Mouse (Mus musculus): ENCODE measurements at regions not wholly inside any gene's neighbourhood (a gene's known extent, or its start where the extent isn't known, plus 50 kb on each side); places are given as distances from the start of the nearest gene placed in this dataset.

- DNase-seq (ENCODE audit: low spot score): no peak
These were observed 191.0 kb upstream of the Tgfbr2 start for GRCm38 (mm10) chr9:116366193-116366592.

DNA sequence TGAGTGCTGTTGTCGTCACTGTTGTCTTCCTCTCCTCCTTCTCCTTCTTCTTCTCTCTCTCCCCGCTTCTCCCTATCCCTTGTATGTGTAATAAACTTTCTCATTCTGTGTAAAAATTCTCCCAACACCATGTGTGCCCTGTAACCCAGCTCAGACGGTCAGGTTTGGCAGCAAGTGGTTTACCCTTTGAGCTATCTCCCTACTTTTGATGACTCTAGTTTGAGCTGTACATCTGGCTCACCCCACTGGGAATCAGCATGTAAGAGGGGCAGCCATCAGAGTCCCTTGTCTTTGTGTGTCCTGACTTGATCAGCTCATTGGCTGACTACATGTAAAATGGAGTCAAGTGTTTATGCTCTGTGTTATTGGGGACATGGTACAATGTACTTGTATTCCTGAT is 190.5 kb upstream of the Tgfbr2 start:
- no peak for DNase-seq (ENCODE audit: low spot score)

- DNase-seq (ENCODE audit: low spot score): no peak
These were observed 190.0 kb upstream of the Tgfbr2 start for GRCm38 (mm10) chr9:116365016-116365685.

DNA sequence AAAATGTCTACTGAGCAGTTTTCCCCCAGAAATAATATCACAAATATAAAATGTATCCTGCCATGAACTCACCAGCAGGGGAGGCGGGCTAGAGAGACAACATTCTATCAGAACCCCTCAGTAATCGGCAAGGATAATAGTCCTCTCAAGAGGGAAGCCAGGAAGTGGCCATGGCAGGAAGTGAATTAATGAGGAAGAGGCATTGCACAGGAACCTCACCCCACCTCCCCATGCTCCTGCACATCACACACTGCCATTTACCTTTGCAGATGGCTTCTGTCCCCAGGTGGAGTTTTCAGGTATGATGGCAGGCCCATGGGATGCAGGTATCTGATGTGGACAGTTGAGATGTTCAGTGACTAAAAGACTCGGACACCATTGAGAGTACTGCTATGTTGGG is 185.9 kb upstream of the Tgfbr2 start:
- DNase-seq (ENCODE audit: low spot score): no peak

DNA sequence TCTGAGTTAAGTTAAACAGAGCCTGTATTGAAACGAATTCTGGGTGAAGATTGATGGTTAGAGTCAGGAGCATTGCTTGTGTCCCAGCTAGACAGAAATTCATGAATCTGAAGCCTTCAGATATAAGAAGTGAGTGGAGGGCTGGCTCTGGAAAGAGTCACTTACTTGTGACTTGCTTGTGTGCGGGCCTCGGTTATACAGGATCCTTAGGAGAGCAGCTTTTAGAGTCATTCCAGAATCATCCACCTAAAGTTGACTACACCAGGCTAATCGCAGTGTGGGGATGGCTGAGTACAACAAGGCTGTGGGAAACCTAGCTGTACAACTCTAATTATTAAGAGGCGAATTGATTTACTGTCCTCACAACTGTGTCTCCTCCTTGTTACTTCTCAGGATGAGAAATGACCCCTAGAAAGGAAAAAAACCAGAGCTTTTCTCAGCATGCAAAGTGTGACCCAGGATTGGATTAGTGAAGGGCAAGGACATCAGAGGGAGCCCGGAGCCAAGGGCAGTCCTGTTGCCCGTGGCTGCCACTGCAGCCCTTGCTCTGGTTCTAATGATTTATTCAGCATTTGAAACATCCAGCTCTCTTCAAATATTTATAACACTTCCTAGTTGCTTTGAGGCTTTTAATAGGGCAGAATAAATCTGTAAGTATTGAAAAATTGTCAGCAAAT is 179.0 kb upstream of the Tgfbr2 start:
- DNase-seq (ENCODE audit: low spot score): no peak

DNA sequence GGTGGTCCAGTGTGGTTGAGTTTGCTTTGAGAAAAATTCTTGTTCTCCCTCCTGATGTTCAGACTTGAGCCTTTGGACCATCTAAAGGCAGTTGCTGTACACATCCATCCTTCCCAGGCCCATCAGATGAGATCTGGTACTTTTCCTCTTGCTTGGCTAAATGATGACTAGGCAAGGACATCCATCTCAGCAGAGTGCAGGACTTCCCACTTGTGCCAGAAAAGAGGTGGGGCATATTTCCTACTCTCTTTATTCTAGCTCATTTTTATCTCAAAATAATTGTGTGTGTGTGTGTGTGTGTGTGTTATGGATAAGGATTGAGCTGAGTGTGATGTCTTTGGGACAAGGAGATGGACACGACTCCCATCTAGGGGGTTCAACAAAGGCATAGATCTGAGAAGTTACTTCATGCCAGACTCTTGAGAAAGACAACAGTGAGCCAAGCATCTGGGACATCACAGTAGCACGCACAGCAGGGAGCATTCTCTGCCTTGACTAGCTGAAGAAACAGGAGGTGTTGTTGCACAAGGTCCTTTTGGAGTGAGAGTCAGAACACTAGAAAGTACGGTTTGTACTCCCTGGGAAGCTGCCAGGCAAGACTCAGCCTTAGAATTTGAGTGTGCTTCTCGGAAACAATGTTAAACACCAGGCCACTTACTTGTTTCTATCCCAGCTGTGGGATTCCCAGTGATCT is 177.8 kb upstream of the Tgfbr2 start:
- DNase-seq (ENCODE audit: low spot score): no peak

DNA sequence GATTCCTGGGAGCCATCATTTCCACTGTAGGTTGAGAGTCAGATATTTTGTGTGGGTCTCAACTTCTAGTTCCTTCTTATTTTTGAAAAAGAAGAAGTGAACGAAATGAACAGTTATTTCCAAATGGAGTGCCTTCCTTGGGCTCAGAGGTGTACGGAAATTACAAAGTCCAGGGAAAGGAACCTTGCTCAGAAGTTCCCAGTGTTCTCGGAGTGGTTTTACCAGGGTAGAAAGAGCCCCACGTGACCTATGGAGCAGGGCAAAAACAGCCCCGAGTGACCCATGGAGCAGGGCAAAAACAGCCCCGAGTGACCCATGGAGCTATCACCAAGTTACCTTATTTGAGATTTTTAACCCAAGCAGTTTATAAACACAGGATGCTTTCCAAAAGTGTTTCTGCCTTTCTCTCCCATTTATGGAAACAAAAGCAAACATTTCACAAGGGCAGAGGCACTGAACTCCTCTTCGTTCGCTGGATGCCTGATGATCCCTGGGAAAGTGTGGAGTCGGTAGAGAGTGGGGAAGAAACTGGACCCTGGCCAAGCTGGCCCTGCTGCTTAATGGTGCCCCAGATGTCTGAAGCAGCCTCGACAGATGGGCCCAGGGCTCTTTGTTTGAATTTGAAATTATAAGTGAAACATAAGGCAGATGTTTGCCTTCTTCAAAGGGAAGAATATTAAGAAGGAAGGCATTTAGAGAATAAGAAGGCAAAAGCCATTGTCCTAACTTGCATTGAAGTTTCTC is 175.8 kb upstream of the Tgfbr2 start:
- no peak for DNase-seq (ENCODE audit: low spot score)

DNA sequence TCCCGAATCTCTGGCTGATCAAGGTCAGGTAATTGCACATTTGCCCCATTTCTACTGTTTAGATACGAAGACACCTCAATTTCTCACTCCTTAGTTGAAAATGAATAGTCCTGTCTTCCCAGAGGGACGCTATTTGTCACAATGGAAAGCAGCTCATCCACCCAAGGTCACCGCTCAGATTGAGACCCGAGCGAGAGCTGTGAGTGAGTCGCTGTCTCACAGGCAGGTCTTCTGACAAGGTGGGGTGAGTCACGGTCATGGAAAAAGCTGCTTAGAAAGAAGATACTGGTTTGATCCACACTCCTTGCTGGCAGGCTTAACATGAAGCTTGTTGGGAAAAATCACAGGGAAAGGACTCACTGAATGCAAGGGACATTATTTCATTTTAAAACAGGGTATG is 171.9 kb upstream of the Tgfbr2 start:
- DNase-seq (ENCODE audit: low spot score): no peak

DNA sequence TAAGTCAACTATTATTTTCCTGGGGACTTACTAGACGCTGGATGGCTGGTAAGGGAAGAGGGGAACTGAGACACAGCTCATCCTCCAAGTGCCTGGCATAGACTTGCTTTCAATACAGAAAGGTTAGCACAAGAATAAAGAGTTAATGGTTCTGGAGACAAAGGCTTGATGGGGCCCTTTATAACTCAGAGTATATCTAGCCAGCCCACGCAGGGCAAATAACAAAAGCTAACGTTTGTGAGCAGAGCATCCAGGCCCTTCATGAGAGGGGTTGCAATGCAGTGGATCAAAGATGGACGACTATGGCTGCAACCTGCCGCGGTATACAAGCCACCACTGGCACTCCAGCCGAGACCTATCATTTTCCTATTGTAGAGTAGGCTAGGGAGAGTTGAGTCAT is 171.3 kb upstream of the Tgfbr2 start:
- DNase-seq (ENCODE audit: low spot score): no peak

GRCm38 (mm10) chr9:116343086-116343481 is 167.9 kb upstream of the Tgfbr2 start:
- no peak for DNase-seq (ENCODE audit: low spot score)

DNA sequence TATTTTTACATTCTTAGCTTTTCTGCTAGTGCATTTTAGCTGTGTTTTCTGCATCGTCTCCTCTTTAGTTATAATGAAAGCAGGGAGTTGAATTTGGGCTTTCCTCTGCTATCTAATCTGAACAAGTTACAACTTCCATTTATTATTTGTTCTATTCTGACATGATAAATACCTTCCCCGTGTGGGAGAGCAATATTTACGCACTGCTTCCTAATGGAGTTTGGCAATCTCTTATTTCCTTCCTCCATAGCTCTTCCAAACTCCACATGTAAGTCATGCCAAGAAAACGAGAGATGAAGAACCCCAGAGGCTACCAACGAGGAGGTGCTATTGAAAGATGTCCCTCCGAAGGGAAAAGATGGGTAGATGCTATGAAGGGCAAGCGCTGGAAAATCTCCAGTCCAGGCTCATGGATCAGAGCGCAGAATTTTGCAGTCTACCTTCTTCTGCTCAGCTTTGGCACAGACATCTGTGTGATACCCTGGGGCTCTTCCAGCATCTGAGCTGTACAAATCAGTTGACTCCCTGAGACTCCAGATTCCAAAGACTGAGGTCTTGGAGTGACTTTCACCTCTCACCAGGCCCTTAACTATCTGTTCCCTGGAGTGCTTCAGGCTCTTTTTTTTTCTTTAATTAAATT is 167.4 kb upstream of the Tgfbr2 start:
- DNase-seq (ENCODE audit: low spot score): no peak

DNA sequence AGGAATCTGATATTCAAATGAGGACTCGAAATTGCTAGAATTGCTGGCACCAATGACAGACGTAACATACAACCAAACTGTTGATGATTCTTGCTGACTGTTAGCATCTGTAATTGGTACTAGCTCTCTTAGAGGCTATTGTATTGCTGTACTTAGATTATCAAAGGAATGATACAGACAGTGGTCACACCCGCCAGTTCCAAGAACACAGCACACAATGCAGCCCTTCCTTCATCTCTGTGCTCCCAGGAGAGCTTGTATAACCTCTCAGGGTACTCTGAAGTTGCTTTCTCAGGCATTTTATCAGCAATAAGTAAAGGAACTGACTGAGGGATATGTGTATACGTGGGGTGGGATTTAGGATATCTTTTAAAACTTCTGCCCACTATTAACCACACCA is 166.8 kb upstream of the Tgfbr2 start:
- no peak for DNase-seq (ENCODE audit: low spot score)

- no peak for DNase-seq (ENCODE audit: low spot score)
These were observed 165.8 kb upstream of the Tgfbr2 start for GRCm38 (mm10) chr9:116340952-116341351.

DNA sequence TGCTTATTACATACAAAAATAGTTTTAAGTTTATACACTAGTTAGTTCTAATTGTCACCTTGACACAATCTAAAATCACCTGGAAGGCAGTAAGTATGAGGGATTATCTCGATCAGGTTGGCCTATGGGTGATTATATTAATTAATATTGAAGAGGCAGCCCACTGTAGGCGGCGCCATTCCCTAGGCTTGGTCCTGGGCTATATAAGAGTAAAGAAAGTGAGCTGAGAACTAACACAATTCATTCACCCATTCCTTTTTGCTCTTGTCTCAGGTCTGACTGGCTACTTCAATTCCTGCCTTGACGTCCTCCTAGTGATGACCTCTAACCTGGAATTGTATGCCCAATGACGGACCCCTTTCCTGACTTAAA is 163.6 kb upstream of the Tgfbr2 start:
- no peak for DNase-seq (ENCODE audit: low spot score)

DNA sequence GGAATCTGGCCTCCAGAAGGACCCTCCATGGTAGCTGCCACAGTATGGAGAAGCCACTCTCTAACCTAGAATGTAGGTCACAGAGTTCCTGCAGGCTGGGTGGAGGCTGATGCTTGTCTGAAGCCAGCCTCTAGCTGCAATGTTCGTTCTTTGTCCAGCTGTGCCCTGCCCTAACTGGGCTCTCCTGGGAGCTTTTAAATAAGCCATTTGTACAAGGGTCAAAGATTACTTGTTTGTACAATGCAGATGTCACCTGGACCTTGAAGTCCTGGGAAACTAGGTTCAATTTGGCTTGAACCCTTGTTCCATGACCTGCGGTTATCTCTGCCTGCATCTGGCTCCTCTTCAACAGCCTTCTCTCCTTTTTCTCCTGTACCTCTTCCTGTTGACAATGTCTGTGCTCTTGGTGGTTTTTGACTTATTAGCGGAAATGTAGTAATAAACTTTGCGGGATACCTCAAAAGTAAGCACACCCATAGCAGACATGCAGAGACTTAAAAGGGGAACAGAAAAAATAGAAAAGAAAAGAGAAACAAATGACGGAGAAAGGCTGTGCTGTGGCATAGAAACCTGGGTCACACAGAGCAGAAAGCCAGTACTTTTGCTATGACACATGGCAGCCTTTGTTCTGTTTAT is 163.1 kb upstream of the Tgfbr2 start:
- no peak for DNase-seq (ENCODE audit: low spot score)

- no peak for DNase-seq (ENCODE audit: low spot score)
These were observed 162.4 kb upstream of the Tgfbr2 start for GRCm38 (mm10) chr9:116337446-116338010.

- no peak for DNase-seq (ENCODE audit: low spot score)
These were observed 160.7 kb upstream of the Tgfbr2 start for GRCm38 (mm10) chr9:116335561-116336478.

GRCm38 (mm10) chr9:116333956-116334463 is 158.8 kb upstream of the Tgfbr2 start:
- no peak for DNase-seq (ENCODE audit: low spot score)

DNA sequence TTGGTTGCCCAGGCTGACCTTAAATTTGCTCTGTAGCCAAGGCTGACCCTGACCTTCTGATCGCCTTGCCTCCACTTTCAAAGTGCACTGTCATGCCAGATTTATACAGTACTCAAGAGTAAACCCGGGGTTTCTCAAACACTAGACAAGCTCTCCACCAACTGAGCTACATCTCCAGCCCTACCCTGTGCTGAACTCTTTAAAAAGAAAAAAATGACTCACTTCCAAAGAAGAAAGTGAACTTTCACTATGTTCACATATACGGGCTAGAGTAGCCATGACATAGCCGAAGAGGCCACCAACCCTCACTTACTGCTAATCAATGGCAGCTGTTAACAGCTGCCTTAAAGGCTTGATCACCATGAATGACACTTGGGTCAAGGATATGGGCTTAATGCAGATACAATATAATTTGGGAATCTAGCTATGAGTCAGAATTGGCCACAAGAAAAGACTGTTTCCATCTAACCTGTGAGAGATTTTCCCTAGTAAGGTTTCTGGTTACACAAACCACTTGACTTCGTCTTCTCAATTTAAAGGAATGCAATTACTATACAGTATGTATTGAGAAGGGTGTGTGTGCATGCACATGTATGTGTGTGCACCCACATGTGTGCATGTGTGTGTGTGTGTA is 157.4 kb upstream of the Tgfbr2 start:
- DNase-seq (ENCODE audit: low spot score): no peak

DNA sequence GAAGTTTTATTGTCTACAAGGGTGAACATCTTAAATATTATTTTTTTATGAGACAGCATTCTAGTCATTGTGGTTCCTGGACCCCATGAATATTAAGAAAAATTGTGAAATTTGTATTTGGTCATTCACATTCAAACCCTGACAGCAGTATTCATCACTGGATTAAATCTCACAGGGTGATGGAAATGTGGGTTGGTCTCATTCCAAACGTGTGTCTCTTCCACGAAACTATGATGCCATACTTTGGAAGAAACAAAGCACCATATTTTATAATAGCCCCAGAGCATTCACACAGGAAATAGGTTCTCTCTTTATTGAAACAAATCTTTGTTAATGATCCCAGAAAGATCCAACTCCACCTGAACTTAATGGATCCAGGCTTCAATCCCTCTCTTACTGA is 156.2 kb upstream of the Tgfbr2 start:
- DNase-seq (ENCODE audit: low spot score): no peak

Measured in left cerebral cortex, adult 11 months (tissue).